Mouse (Mus musculus): ENCODE results near the gene Vwa5b1. TPM values are rescaled to one million over a fixed set of nuclear protein-coding genes. Genes with fewer than 3 reads are reported as not detected.
A peak's percentile ranks its signal among the peaks of the same experiment; 100 is the strongest.

Vwa5b1 gene
- polyA plus RNA-seq, 1 experiment from 2014 or later: 0.08 TPM

GRCm38 (mm10) chr4:138547041-138547440 lies 88.6 kb downstream of the Vwa5b1 start:
- Histone ChIP-seq H3K27ac (ENCODE audit: low read length) (no peak overlapping the region), H3K4me3 (ENCODE audit: low read depth, low read length) (no peak overlapping the region), H3K9ac (replicated peaks; ENCODE audit: low read depth) (no peak overlapping the region), H3K36me3 (ENCODE audit: insufficient read depth, low read length) (no peaks in the 10 kb centered on the region), H3K27me3 (replicated peaks; ENCODE audit: insufficient read depth, low read length) (0 out of 2 replicates have a peak, but pooled peaks cover 3% of the 10 kb centered on the region), H3K4me1 (ENCODE audit: insufficient read depth, low read depth, low read length) (no peaks in the 10 kb centered on the region), H3K9me3 (ENCODE audit: low read length) (no peaks in the 10 kb centered on the region), H3K4me2 (replicated peaks; ENCODE audit: low read depth, low read length) (no peak overlapping the region)
- WGBS: 47% methylated on average over 6 of the region's 6 CpGs
- TF ChIP-seq EP300 (IDR thresholded peaks at IDR 0.05) (no peak), CTCF (IDR thresholded peaks at IDR 0.05) (peak; percentile 47)
- DNase-seq (ENCODE audit: low spot score) (no peak), ATAC-seq (no peak)

- DNase-seq (ENCODE audit: low spot score) (no peak), ATAC-seq (no peak)
- no peaks in the 10 kb centered on the region for H3K36me3 ChIP-seq (ENCODE audit: insufficient read depth, low read length)
- H3K4me1 ChIP-seq (ENCODE audit: insufficient read depth, low read depth, low read length): no peaks in the 10 kb centered on the region
- no peaks in the 10 kb centered on the region for H3K9me3 ChIP-seq (ENCODE audit: low read length)
- H3K27me3 ChIP-seq (replicated peaks; ENCODE audit: insufficient read depth, low read length): 0 out of 2 replicates have a peak, but pooled peaks cover 3% of the 10 kb centered on the region
- no peak overlapping the region for H3K27ac ChIP-seq (ENCODE audit: low read length)
- no peak overlapping the region for H3K4me3 ChIP-seq (ENCODE audit: low read depth, low read length)
- TF ChIP-seq EP300 (IDR thresholded peaks at IDR 0.05) (no peak), CTCF (IDR thresholded peaks at IDR 0.05) (no peak)
- H3K9ac ChIP-seq (replicated peaks; ENCODE audit: low read depth): no peak overlapping the region
- WGBS: 68% methylated on average over 11 of the region's 11 CpGs
- no peak overlapping the region for H3K4me2 ChIP-seq (replicated peaks; ENCODE audit: low read depth, low read length)
Observed at GRCm38 (mm10) chr4:138546241-138546640, 89.4 kb downstream of the Vwa5b1 start.

- ATAC-seq (peak; percentile 30; the same call in 1 of the 2 replicates), DNase-seq (ENCODE audit: low spot score) (peak; percentile 66)
- H3K4me2 ChIP-seq (replicated peaks; ENCODE audit: low read depth, low read length): no peak overlapping the region
- no peak overlapping the region for H3K4me3 ChIP-seq (ENCODE audit: low read depth, low read length)
- H3K9me3 ChIP-seq (ENCODE audit: low read length): no peaks in the 10 kb centered on the region
- WGBS: 25% methylated on average over 12 of the region's 12 CpGs
- TF ChIP-seq CTCF (IDR thresholded peaks at IDR 0.05) (no peak), EP300 (IDR thresholded peaks at IDR 0.05) (no peak)
- no peaks in the 10 kb centered on the region for H3K36me3 ChIP-seq (ENCODE audit: insufficient read depth, low read length)
- H3K27me3 ChIP-seq (replicated peaks; ENCODE audit: insufficient read depth, low read length): no peaks in the 10 kb centered on the region
- H3K9ac ChIP-seq (replicated peaks; ENCODE audit: low read depth): no peak overlapping the region
- H3K4me1 ChIP-seq (ENCODE audit: insufficient read depth, low read depth, low read length): no peaks in the 10 kb centered on the region
- H3K27ac ChIP-seq (ENCODE audit: low read length): no peak overlapping the region
Observed at GRCm38 (mm10) chr4:138543177-138543576, 92.5 kb downstream of the Vwa5b1 start.

- TF ChIP-seq EP300 (IDR thresholded peaks at IDR 0.05): no peak
- no peak for TF ChIP-seq CTCF (IDR thresholded peaks at IDR 0.05)
- H3K4me2 ChIP-seq (replicated peaks; ENCODE audit: low read depth, low read length): no peak overlapping the region
- no peaks in the 10 kb centered on the region for H3K4me1 ChIP-seq (ENCODE audit: insufficient read depth, low read depth, low read length)
- ATAC-seq (no peak), DNase-seq (ENCODE audit: low spot score) (no peak)
- H3K36me3 ChIP-seq (ENCODE audit: insufficient read depth, low read length): no peaks in the 10 kb centered on the region
- no peak overlapping the region for H3K27ac ChIP-seq (ENCODE audit: low read length)
- H3K27me3 ChIP-seq (replicated peaks; ENCODE audit: insufficient read depth, low read length): no peaks in the 10 kb centered on the region
- no peak overlapping the region for H3K4me3 ChIP-seq (ENCODE audit: low read depth, low read length)
- H3K9me3 ChIP-seq (ENCODE audit: low read length): no peaks in the 10 kb centered on the region
- H3K9ac ChIP-seq (replicated peaks; ENCODE audit: low read depth): no peak overlapping the region
- WGBS: 50% methylated on average over 4 of the region's 4 CpGs
Observed at GRCm38 (mm10) chr4:138538084-138538449, 97.6 kb downstream of the Vwa5b1 start.

DNA sequence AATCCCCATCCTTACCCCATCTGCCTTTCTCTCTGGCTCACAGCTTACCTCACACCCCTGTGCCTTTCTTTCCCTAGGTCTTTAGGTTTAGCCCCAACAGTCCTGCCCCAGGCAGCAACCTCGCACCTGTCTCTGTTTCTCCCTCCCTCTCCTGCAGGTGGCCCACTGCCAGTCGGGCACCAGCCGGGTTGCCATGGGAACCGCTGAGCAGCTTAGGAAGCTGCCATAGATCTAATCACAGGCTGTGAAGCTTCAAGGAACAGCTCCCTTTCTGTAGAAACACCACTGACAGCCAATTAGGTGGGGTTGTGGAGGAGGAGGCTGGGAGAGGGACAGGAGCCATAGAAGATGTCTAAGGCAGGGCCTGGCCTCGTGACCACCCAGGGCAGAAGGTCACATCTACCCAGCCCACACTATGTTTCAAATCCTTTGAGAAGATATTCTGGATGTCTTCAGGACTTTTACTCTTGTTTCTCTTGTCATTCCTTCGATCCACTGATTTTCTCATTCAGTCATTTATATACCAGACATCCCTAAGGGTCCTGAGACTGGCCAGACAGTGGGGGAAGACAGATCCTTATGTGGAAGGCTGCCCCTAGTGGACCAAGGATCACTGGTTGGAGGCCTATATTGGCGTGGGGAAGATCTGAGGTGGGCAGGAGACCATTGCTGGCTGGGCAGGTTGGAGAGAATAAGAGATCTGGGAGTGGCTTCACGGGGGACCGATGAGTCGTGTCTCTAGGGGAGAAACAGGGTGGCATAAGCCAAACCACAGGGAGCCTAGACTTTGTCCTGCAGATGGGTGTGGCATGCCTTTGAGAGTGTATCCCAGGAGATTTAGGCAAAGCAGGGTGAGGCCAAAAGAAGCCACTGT lies 98.2 kb downstream of the Vwa5b1 start:
- peak; percentile 40 for DNase-seq (ENCODE audit: low spot score)
- Histone ChIP-seq H3K4me3 (ENCODE audit: low read depth, low read length) (no peak overlapping the region), H3K27me3 (replicated peaks; ENCODE audit: insufficient read depth, low read length) (no peaks in the 10 kb centered on the region), H3K36me3 (ENCODE audit: insufficient read depth, low read length) (no peaks in the 10 kb centered on the region), H3K9me3 (ENCODE audit: low read length) (no peaks in the 10 kb centered on the region), H3K4me1 (ENCODE audit: insufficient read depth, low read depth, low read length) (no peaks in the 10 kb centered on the region), H3K27ac (ENCODE audit: low read length) (no peak overlapping the region), H3K9ac (replicated peaks; ENCODE audit: low read depth) (no peak overlapping the region), H3K4me2 (replicated peaks; ENCODE audit: low read depth, low read length) (no peak overlapping the region)
- no peak for TF ChIP-seq EP300 (IDR thresholded peaks at IDR 0.05)
- peak; percentile 19; the same call in 1 of the 2 replicates for TF ChIP-seq CTCF (IDR thresholded peaks at IDR 0.05)
- no peak for ATAC-seq
- 29% methylated on average over 10 of the region's 10 CpGs for WGBS

DNA sequence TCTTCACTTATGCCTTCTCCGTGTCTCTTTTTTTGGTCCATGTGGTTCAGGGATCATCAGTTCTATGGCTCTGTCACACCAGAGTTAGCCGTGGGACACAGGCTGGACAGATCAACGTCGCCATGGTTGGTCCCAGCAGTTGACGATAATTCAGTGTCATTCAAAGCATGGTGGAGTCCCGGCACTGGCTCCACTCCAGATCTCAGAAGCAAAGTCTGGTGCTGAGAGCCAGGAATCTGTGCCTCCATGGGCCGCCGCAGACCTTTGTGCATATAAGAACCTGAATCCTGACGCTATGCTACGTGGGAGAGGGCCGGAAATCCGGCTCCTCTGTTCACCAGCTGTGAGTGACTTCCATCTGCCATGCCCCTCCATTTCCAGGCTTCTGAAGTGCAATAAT lies 100.1 kb downstream of the Vwa5b1 start:
- H3K9ac ChIP-seq (replicated peaks; ENCODE audit: low read depth): no peak overlapping the region
- no peak for ATAC-seq
- no peak overlapping the region for H3K4me2 ChIP-seq (replicated peaks; ENCODE audit: low read depth, low read length)
- H3K27ac ChIP-seq (ENCODE audit: low read length): no peak overlapping the region
- no peak overlapping the region for H3K4me3 ChIP-seq (ENCODE audit: low read depth, low read length)
- no peaks in the 10 kb centered on the region for H3K36me3 ChIP-seq (ENCODE audit: insufficient read depth, low read length)
- no peaks in the 10 kb centered on the region for H3K4me1 ChIP-seq (ENCODE audit: insufficient read depth, low read depth, low read length)
- no peak for DNase-seq (ENCODE audit: low spot score)
- H3K27me3 ChIP-seq (replicated peaks; ENCODE audit: insufficient read depth, low read length): no peaks in the 10 kb centered on the region
- WGBS: 76% methylated on average over 12 of the region's 12 CpGs
- no peaks in the 10 kb centered on the region for H3K9me3 ChIP-seq (ENCODE audit: low read length)
- no peak for TF ChIP-seq CTCF (IDR thresholded peaks at IDR 0.05)
- no peak for TF ChIP-seq EP300 (IDR thresholded peaks at IDR 0.05)
